Mouse (Mus musculus) ovary, postnatal 14 days (tissue): ENCODE measurements at regions not wholly inside any gene's neighbourhood (a gene's known extent, or its start where the extent isn't known, plus 50 kb on each side); places are given as distances from the start of the nearest gene placed in this dataset.

ENCODE experiments used
- DNase-seq: peaks from one replicate; pipeline ENCODE4 v3.0.0; 2022; ENCODE audit warnings: low spot score

DNA sequence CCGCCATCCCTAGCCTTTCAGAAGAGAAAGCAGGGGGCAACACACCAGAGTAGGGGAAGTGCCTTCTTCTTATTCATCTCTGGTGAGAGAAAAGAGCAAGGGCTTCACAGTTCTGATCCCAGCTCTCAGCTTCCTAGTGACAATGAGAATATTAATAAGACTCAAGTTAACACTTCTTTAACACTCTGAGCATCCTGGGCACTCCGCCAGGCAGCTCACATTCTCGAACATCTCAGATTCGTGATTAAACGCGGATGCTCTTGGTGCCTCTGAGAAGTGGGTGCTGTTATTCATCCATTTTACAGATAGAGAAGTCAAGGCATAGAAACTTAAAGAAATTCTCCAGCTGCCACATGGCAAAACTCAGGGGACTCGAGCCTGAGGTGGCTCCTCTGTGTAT, 237.1 kb downstream of the Rps15a start:
- no peak for DNase-seq

GRCm38 (mm10) chr7:117875241-117875640, 240.7 kb downstream of the Rps15a start:
- DNase-seq: no peak

DNA sequence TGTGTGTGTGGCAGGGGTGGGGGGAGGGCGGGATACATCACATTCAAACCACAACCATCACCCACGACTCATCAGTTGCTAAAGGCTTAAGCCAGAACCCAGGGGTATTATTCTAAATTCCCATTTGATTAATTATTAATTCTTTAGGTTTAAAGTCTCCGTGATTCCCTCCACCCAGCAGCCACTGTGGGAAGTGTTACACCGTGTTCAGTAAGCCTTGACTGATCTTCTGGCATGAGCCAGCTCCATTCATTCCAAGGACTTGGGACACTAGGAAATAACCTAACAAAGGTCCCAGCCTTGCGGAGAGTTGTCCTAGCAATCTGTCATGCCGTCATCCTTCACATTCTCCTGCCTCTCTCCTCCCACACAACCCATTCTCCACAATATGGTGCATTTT, 256.6 kb downstream of the Rps15a start:
- DNase-seq: no peak

DNA sequence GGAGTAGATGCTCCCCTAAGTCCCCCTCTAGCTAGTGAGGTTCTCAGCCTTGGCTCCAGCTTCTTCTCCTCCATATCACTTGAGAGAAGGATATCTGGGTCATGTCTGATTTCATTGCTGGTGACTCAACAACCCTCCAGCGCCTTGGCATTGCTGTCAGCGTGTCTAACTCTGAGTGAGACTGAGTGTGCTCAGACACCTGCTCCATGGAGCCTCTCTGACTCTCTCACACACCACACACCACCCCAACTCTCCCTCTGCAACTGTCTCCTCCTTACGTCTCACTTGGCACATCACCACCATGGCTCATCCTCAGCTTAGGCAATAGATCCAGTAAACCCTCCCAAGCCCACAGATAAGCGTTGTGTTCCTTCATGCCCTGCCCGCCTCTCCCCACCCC, 260.0 kb downstream of the Rps15a start:
- no peak for DNase-seq

- DNase-seq: no peak
Measured at GRCm38 (mm10) chr7:117853716-117854115, 262.3 kb downstream of the Rps15a start.

DNA sequence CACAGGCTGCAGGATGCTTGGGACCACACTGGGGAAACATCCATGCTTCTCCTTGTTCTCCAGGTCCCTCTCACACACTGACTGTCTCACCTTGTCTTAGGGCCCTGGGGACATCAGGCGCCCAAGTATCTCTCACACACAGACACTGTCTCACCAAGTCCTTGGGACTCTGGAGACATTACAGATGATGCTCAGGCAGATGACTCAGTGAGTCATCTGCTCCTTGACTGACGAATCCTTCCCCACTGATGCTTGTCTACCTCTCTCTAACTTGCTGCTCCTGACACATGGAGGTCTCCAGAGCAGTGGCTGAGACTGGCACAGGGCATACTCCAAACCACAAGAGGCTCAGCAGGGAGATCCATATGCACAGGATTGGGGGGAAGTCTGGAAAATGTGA, 263.1 kb downstream of the Rps15a start:
- no peak for DNase-seq

DNA sequence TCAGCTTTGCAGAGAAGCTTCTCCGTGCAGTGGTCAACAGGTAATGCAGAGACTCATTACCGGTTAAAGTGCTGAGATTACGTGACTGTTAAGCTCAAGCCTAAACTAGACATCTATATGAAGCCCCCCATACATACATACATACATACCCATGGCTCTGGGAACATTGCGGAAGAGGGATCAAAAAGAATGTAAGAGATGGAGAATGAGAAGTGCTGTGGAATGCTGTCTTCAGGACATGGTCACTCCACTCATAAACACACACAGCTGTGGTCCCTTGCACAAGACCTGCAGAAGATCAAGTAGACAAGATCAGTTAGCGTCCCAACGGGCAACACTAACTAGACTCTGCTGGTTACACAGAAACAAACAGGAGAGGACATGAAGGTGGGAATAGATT, 265.2 kb downstream of the Rps15a start:
- no peak for DNase-seq

DNA sequence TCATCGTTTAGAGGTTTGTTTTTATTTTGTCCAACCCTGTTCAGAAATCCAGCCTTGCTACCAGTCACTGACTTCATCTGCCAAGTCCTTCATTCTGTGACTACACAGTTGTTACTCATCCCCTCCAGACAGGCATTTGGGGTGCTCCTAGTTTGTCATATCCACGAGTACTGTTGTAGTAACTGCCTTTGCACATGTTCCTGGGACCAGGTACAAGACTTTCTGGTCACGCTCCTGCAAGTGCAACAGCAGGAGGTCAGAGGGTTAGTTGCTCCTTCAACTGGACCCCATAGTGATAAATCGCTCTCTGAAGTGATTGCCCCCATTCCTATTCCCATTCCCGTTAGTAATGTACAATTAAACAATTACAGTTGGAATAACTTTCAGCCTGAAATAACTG, 269.9 kb downstream of the Rps15a start:
- no peak for DNase-seq

GRCm38 (mm10) chr7:117842780-117843179, 273.2 kb downstream of the Rps15a start:
- no peak for DNase-seq

GRCm38 (mm10) chr7:117795035-117795434, 321.0 kb downstream of the Rps15a start:
- no peak for DNase-seq

DNA sequence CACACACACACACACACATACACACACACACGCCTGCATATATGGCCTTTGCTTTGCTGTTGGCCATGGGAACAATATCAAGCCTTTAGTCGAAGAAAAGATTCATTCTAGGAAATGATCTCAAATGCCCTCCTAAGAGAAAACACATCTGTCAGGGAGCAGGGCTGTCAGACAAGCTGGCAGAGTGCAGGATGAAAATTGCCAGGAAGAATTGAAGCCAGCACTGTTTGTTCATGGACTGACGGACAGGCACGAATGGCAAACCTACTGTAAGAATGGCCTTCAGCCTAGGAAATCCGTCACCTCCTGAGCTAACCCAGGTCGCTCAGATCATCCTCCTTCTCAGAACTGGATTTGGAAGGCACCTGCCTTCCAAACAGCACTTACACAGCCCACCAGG, 322.0 kb downstream of the Rps15a start:
- DNase-seq: no peak

DNA sequence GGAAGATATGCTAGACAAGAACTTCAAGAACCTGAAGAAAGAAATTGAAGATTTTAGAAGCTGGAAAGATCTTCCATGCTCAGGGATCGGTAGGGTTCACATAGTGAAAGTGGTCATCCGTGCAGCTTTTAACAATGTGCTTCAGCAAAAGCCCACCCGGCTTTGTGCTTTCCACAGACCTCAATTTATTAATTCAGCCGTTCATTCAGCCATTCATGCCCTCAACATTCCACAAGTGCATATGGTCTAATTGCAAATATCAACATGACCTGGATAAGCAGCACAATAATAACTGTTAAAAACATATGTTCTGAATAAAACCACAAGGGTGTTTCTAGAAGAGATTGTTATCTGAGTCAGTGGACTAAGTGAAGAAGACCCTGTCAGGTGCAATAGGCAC, 323.5 kb downstream of the Rps15a start:
- DNase-seq: no peak

DNA sequence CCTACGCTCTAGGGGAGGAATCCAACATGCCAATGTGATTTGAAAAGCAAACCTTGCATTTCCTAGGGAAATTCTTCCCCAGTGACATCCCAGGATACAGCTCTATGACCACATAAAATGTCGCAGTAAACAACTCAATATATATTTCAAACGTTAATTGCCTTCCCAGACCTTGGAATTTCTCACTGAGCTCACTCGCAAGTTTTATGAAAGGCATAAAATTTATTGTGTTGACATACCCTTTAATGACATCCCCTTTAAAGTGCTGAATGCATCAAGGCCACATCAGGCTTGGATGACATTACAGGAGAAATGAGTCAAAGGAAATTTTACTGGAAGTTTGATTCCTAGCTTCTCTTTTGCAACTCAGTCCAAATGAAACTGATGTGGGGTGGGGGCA, 337.0 kb downstream of the Rps15a start:
- no peak for DNase-seq

DNA sequence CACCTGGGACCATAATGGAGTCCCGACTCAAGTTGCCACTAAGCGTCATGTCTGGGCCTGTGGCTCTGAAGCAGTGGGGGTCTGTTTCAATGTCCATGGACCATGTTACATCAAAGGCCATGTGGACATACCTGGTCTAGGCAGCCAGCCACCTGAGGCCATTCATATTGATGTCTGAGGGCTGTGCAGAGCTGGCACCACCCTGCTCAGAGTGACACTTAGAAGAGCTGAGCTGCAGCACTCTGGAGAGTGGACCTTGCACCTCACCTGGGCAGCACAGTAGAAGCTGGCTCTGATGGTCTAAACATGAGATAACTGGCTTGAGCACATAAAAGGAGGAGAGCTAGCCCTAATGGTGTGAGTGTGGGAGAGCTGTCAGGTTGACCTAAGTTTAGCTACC, 338.1 kb downstream of the Rps15a start:
- DNase-seq: no peak

GRCm38 (mm10) chr7:117771836-117772235, 344.2 kb downstream of the Rps15a start:
- no peak for DNase-seq

DNA sequence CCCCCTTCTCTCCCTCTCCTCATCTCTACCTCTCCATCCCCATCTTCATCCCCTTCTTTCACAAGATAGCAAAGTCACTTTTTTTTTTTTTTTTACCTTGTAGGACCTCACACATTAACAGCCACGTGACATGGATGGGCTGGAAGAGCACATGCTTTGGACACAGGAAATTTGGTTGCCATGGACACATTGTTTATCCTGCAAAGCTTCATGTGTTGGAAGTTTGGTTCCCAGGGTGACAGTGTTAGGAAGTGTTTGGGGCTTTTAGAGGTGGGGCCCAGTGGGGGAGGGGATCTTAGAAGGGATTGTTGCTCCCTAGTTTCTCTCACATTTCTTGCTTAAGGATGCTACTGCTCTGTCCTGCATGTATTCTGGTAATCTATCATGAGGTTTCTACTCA, 356.5 kb downstream of the Rps15a start:
- no peak for DNase-seq

DNA sequence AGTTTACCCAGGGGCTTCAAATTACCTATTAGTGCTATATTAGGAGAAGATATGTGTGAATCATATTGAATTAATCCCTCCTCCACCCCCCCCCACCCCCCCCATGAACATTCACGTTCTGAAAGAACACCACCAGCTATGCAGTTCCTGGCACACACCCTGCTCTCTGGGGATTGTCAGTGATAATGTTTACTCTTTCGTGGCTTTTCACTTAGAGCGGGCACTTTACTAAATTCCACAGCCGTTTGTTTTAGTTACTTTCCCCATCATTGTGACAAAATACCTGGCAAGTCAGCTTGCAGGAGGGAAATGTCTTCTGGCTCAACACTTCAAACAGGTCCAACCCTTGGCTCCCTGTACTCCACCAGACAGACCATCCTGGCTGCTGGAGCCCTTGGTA, 359.0 kb downstream of the Rps15a start:
- DNase-seq: no peak

- no peak for DNase-seq
Measured at GRCm38 (mm10) chr7:117755830-117756229, 360.2 kb downstream of the Rps15a start.

DNA sequence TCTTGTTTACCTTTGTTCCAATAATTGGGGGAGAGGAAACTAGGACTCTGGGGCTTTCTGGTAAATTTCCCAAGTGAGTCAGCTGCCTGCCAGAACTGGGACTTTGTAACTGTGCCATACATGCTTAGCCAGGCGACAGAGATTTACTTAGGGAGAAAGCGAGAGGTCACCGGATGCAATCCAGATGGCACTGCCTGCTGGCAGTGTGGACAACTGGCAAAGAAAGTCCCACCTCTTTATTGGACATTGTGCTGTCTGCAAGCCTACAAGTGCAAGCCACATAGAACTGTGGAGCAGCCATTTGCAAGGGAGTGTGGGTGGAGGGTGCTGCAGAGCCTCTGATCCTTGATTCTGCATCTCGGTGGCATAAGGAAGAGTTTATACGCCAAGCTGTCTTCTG, 362.7 kb downstream of the Rps15a start:
- no peak for DNase-seq

DNA sequence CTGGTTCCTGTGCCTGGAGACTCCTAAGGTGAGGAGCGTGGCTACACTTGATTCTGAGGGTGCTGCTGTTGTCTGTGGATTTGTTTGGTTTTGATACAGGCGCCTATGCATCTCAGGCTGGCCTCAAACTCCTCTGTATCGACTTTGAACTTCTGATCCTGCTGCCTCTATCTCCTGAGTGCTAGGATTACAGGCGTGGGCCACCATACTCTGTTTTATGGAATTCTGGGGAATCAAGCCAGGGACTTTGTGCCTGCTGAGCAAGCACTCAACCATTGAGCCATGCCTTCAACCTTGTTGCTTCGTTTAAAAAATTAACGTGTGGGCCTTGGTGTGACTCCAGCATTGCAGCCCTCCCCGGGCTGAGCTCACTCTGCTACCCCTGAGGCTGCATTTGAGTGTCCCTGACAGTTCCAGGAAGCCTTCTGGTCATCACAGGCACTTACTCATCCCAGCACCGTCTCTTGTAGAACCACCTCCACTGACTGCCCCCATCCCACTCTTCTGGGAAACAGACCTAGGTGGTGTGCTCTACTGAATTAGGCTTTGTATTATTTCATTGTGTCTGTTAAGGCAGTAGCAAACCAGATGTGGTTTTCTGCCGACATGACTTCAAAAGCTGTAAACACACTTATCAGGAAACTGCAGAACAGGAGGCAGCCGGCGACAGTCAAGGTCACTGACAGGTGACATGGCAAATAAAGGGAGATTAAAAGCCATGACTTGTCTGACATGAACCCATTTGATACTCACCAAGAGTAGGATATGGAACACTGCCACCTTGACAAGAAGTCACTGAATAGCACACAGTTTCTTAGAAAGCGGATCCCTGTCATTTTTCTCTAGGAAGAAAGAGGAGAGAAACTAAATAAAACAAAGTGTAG, 363.4 kb downstream of the Rps15a start:
- no peak for DNase-seq

GRCm38 (mm10) chr7:117747991-117748390, 367.2 kb downstream of the Xylt1 start:
- no peak for DNase-seq

DNA sequence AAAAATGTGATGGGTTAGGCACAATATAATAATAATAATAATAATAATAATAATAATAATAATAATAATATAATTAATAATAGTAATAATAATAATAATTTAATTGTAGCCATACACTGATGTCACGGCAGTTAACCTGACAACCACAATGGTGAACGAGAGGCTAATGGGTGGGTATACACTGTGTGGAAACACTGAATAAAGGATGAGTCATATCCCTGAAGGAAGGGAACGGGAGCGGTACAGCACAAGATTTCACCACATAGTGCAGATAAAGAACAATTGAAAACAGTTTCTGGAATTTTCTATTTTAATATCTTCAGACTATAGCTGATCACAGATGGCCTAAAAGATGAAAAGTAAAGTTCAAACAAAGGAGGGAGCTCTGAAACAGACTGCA, 365.6 kb downstream of the Xylt1 start:
- DNase-seq: no peak

DNA sequence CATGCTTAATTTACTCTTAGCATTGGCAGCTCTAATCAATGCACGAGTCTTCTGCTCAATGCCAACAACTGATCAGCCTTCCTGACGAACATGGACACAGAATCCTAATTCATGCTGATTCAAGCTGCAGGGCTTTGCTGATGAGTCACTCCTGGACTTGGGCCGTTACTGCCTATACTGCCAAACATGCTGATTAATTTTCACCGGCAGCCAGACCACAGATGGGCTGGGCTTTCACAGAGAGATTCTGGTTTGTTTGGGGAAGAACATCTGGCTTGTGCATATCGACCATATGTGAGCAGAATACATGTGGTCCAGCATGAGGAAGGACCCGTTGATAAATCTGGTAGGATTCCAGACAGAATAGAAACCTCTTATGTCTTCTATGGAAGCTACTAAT, 358.9 kb downstream of the Xylt1 start:
- no peak for DNase-seq

DNA sequence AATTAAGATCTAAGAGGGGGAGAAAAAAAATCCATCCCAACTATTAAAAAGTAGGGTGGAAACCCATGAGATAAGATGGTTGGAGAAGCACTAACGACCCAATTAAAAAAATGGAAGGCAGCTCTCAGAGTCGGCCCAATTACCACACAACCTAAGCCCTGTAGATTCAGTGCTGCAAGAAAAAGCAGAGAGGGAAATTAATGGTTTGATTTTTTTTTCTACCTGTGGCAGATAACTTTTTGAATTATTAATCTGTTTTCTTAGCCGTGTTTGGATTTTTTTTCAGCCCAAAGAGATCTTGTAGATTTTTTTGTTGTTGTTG, 354.9 kb downstream of the Xylt1 start:
- no peak for DNase-seq
